Mouse (Mus musculus): Measurements from ENCODE around the gene Plcb1. TPM values are rescaled to one million over a fixed set of nuclear protein-coding genes. Genes with fewer than 3 reads are reported as not detected.

Gene Plcb1
- polyA plus RNA-seq, 1 experiment from 2014 or later = 7.0 TPM

GRCm38 (mm10) chr2:134935970-134936649 lies 150.2 kb downstream of the Plcb1 start:
- 88% methylated on average over 6 of the region's 6 CpGs for WGBS
- H3K36me3 ChIP-seq (replicated peaks; ENCODE audit: control insufficient read depth, insufficient read depth, low read depth, low read length) = no peaks in the 10 kb centered on the region
- H3K4me3 ChIP-seq (ENCODE audit: low read depth, low read length) = no peak overlapping the region
- no peaks in the 10 kb centered on the region for H3K9me3 ChIP-seq (replicated peaks; ENCODE audit: control insufficient read depth, low read length)
- no peak overlapping the region for H3K9ac ChIP-seq (replicated peaks; ENCODE audit: low read length)
- DNase-seq (ENCODE audit: low spot score) (no peak), ATAC-seq (replicated peaks; ENCODE audit: insufficient number of reproducible peaks, low FRiP score, low TSS enrichment, low read depth) (no peak)
- no peaks in the 10 kb centered on the region for H3K4me1 ChIP-seq (ENCODE audit: control insufficient read depth, insufficient read depth, low read length)
- H3K4me2 ChIP-seq (ENCODE audit: low read depth, low read length) = no peak overlapping the region
- no peaks in the 10 kb centered on the region for H3K27me3 ChIP-seq (ENCODE audit: control insufficient read depth, insufficient read depth, low read length)
- no peak overlapping the region for H3K27ac ChIP-seq (replicated peaks; ENCODE audit: low read depth, low read length)

- no peak overlapping the region for H3K4me2 ChIP-seq (ENCODE audit: low read depth, low read length)
- H3K9me3 ChIP-seq (replicated peaks; ENCODE audit: control insufficient read depth, low read length) = no peaks in the 10 kb centered on the region
- H3K27ac ChIP-seq (replicated peaks; ENCODE audit: low read depth, low read length) = no peak overlapping the region
- H3K9ac ChIP-seq (replicated peaks; ENCODE audit: low read length) = no peak overlapping the region
- DNase-seq (ENCODE audit: low spot score) = peak; percentile 57
- no peaks in the 10 kb centered on the region for H3K4me1 ChIP-seq (ENCODE audit: control insufficient read depth, insufficient read depth, low read length)
- no peak for ATAC-seq (replicated peaks; ENCODE audit: insufficient number of reproducible peaks, low FRiP score, low TSS enrichment, low read depth)
- no peak overlapping the region for H3K4me3 ChIP-seq (ENCODE audit: low read depth, low read length)
- no peaks in the 10 kb centered on the region for H3K36me3 ChIP-seq (replicated peaks; ENCODE audit: control insufficient read depth, insufficient read depth, low read depth, low read length)
- WGBS = 11% methylated on average over 1 of the region's 1 CpGs
- no peaks in the 10 kb centered on the region for H3K27me3 ChIP-seq (ENCODE audit: control insufficient read depth, insufficient read depth, low read length)
Measured at GRCm38 (mm10) chr2:134937666-134938065, 151.8 kb downstream of the Plcb1 start.

GRCm38 (mm10) chr2:134942039-134942438 lies 156.2 kb downstream of the Plcb1 start:
- Histone ChIP-seq H3K27ac (replicated peaks; ENCODE audit: low read depth, low read length) (no peak overlapping the region), H3K9me3 (replicated peaks; ENCODE audit: control insufficient read depth, low read length) (no peaks in the 10 kb centered on the region), H3K4me2 (ENCODE audit: low read depth, low read length) (no peak overlapping the region), H3K9ac (replicated peaks; ENCODE audit: low read length) (no peak overlapping the region), H3K4me3 (ENCODE audit: low read depth, low read length) (no peak overlapping the region), H3K4me1 (ENCODE audit: control insufficient read depth, insufficient read depth, low read length) (no peaks in the 10 kb centered on the region), H3K36me3 (replicated peaks; ENCODE audit: control insufficient read depth, insufficient read depth, low read depth, low read length) (no peaks in the 10 kb centered on the region), H3K27me3 (ENCODE audit: control insufficient read depth, insufficient read depth, low read length) (no peaks in the 10 kb centered on the region)
- DNase-seq (ENCODE audit: low spot score) (no peak), ATAC-seq (replicated peaks; ENCODE audit: insufficient number of reproducible peaks, low FRiP score, low TSS enrichment, low read depth) (no peak)
- WGBS = 61% methylated on average over 4 of the region's 4 CpGs

GRCm38 (mm10) chr2:134942919-134943318 lies 157.1 kb downstream of the Plcb1 start:
- WGBS = 35% methylated on average over 2 of the region's 2 CpGs
- DNase-seq (ENCODE audit: low spot score) = no peak

GRCm38 (mm10) chr2:134946331-134946730 lies 160.5 kb downstream of the Plcb1 start:
- Histone ChIP-seq H3K9me3 (replicated peaks; ENCODE audit: control insufficient read depth, low read length) (no peaks in the 10 kb centered on the region), H3K27ac (replicated peaks; ENCODE audit: low read depth, low read length) (no peak overlapping the region), H3K4me1 (ENCODE audit: control insufficient read depth, insufficient read depth, low read length) (no peaks in the 10 kb centered on the region), H3K9ac (replicated peaks; ENCODE audit: low read length) (no peak overlapping the region), H3K27me3 (ENCODE audit: control insufficient read depth, insufficient read depth, low read length) (no peaks in the 10 kb centered on the region), H3K36me3 (replicated peaks; ENCODE audit: control insufficient read depth, insufficient read depth, low read depth, low read length) (no peaks in the 10 kb centered on the region), H3K4me3 (ENCODE audit: low read depth, low read length) (no peak overlapping the region), H3K4me2 (ENCODE audit: low read depth, low read length) (no peak overlapping the region)
- 76% methylated on average over 8 of the region's 8 CpGs for WGBS
- ATAC-seq (replicated peaks; ENCODE audit: insufficient number of reproducible peaks, low FRiP score, low TSS enrichment, low read depth) = no peak
- DNase-seq (ENCODE audit: low spot score) = no peak

More at GRCm38 (mm10) chr2:134942919-134943318, 157.1 kb downstream of the Plcb1 start:
- no peaks in the 10 kb centered on the region for H3K4me1 ChIP-seq (ENCODE audit: control insufficient read depth, insufficient read depth, low read length)
- H3K27me3 ChIP-seq (ENCODE audit: control insufficient read depth, insufficient read depth, low read length) = no peaks in the 10 kb centered on the region
- ATAC-seq (replicated peaks; ENCODE audit: insufficient number of reproducible peaks, low FRiP score, low TSS enrichment, low read depth) = no peak
- no peak overlapping the region for H3K4me2 ChIP-seq (ENCODE audit: low read depth, low read length)
- no peaks in the 10 kb centered on the region for H3K9me3 ChIP-seq (replicated peaks; ENCODE audit: control insufficient read depth, low read length)
- no peak overlapping the region for H3K9ac ChIP-seq (replicated peaks; ENCODE audit: low read length)
- no peak overlapping the region for H3K27ac ChIP-seq (replicated peaks; ENCODE audit: low read depth, low read length)
- no peaks in the 10 kb centered on the region for H3K36me3 ChIP-seq (replicated peaks; ENCODE audit: control insufficient read depth, insufficient read depth, low read depth, low read length)
- no peak overlapping the region for H3K4me3 ChIP-seq (ENCODE audit: low read depth, low read length)

- Histone ChIP-seq H3K36me3 (replicated peaks; ENCODE audit: control insufficient read depth, insufficient read depth, low read depth, low read length) (no peaks in the 10 kb centered on the region), H3K9ac (replicated peaks; ENCODE audit: low read length) (no peak overlapping the region), H3K4me3 (ENCODE audit: low read depth, low read length) (no peak overlapping the region), H3K4me1 (ENCODE audit: control insufficient read depth, insufficient read depth, low read length) (no peaks in the 10 kb centered on the region), H3K27ac (replicated peaks; ENCODE audit: low read depth, low read length) (no peak overlapping the region), H3K27me3 (ENCODE audit: control insufficient read depth, insufficient read depth, low read length) (no peaks in the 10 kb centered on the region), H3K4me2 (ENCODE audit: low read depth, low read length) (no peak overlapping the region), H3K9me3 (replicated peaks; ENCODE audit: control insufficient read depth, low read length) (no peaks in the 10 kb centered on the region)
- ATAC-seq (replicated peaks; ENCODE audit: insufficient number of reproducible peaks, low FRiP score, low TSS enrichment, low read depth) (no peak), DNase-seq (ENCODE audit: low spot score) (no peak)
- whole genome bisulfite sequencing = 83% methylated on average over 1 of the region's 1 CpGs
Measured at GRCm38 (mm10) chr2:134946911-134947310, 161.0 kb downstream of the Plcb1 start.

- Histone ChIP-seq H3K4me2 (ENCODE audit: low read depth, low read length) (no peak overlapping the region), H3K4me1 (ENCODE audit: control insufficient read depth, insufficient read depth, low read length) (no peaks in the 10 kb centered on the region), H3K27me3 (ENCODE audit: control insufficient read depth, insufficient read depth, low read length) (no peaks in the 10 kb centered on the region), H3K4me3 (ENCODE audit: low read depth, low read length) (no peak overlapping the region), H3K9me3 (replicated peaks; ENCODE audit: control insufficient read depth, low read length) (no peaks in the 10 kb centered on the region), H3K36me3 (replicated peaks; ENCODE audit: control insufficient read depth, insufficient read depth, low read depth, low read length) (no peaks in the 10 kb centered on the region), H3K27ac (replicated peaks; ENCODE audit: low read depth, low read length) (no peak overlapping the region), H3K9ac (replicated peaks; ENCODE audit: low read length) (no peak overlapping the region)
- no peak for DNase-seq (ENCODE audit: low spot score)
- 76% methylated on average over 5 of the region's 5 CpGs for WGBS
- no peak for ATAC-seq (replicated peaks; ENCODE audit: insufficient number of reproducible peaks, low FRiP score, low TSS enrichment, low read depth)
Measured at GRCm38 (mm10) chr2:134952088-134952487, 166.2 kb downstream of the Plcb1 start.

- Histone ChIP-seq H3K4me1 (ENCODE audit: control insufficient read depth, insufficient read depth, low read length) (no peaks in the 10 kb centered on the region), H3K4me2 (ENCODE audit: low read depth, low read length) (no peak overlapping the region), H3K27ac (replicated peaks; ENCODE audit: low read depth, low read length) (no peak overlapping the region), H3K9me3 (replicated peaks; ENCODE audit: control insufficient read depth, low read length) (no peaks in the 10 kb centered on the region), H3K36me3 (replicated peaks; ENCODE audit: control insufficient read depth, insufficient read depth, low read depth, low read length) (no peaks in the 10 kb centered on the region), H3K9ac (replicated peaks; ENCODE audit: low read length) (no peak overlapping the region), H3K27me3 (ENCODE audit: control insufficient read depth, insufficient read depth, low read length) (no peaks in the 10 kb centered on the region), H3K4me3 (ENCODE audit: low read depth, low read length) (no peak overlapping the region)
- WGBS = 87% methylated on average over 4 of the region's 4 CpGs
- DNase-seq (ENCODE audit: low spot score) (no peak), ATAC-seq (replicated peaks; ENCODE audit: insufficient number of reproducible peaks, low FRiP score, low TSS enrichment, low read depth) (no peak)
Measured at GRCm38 (mm10) chr2:134956436-134956835, 170.6 kb downstream of the Plcb1 start.
